Comparison of ENCODE assay signal across 19 mouse cellular contexts in genomic region chr4:66794283-66794682, GRCm38 (mm10).
"Had no signal": no experiment of that assay in that cellular context is flagged by ENCODE, and none has a peak within 500 bp of the region (broad histone marks: within the 10 kb centered on the region; RNA-seq: fewer than 3 reads in every experiment).

No protein-coding gene starts in this region.

- H3K36me3 ChIP-seq: kidney, embryonic 15.5 days; limb, embryonic 12.5 days; liver, embryonic 13.5 days; midbrain, embryonic 12.5 days had no signal

- H3K9me3 ChIP-seq: kidney, embryonic 15.5 days; limb, embryonic 12.5 days; liver, embryonic 13.5 days; midbrain, embryonic 12.5 days had no signal

- H3K27me3 ChIP-seq: kidney, embryonic 15.5 days; limb, embryonic 12.5 days; liver, embryonic 13.5 days; midbrain, embryonic 12.5 days had no signal

- H3K4me2 ChIP-seq: kidney, embryonic 15.5 days; limb, embryonic 12.5 days; liver, embryonic 13.5 days; midbrain, embryonic 12.5 days had no signal

- H3K27ac ChIP-seq: kidney, embryonic 15.5 days; left cerebral cortex, adult 2 months; limb, embryonic 12.5 days; liver, embryonic 13.5 days; macrophage; midbrain, embryonic 12.5 days; stomach, postnatal 0 days had no signal

- H3K9ac ChIP-seq: kidney, embryonic 15.5 days; limb, embryonic 12.5 days; liver, embryonic 13.5 days; midbrain, embryonic 12.5 days had no signal

- DNase-seq: kidney, adult 8-10 months; kidney, postnatal 10 days; kidney, postnatal 36 days; layer of hippocampus, postnatal 36 days; liver, embryonic 13.5 days; lung, adult 2 months; lung, postnatal 14 days; right cerebral cortex, postnatal 14 days; right cerebral cortex, postnatal 4 days; thymus, adult 2 months; thymus, postnatal 14 days; thymus, postnatal 4 days had no signal

- H3K4me3 ChIP-seq: kidney, embryonic 15.5 days; left cerebral cortex, adult 2 months; limb, embryonic 12.5 days; liver, embryonic 13.5 days; midbrain, embryonic 12.5 days had no signal

- H3K4me1 ChIP-seq: kidney, embryonic 15.5 days; limb, embryonic 12.5 days; liver, embryonic 13.5 days; midbrain, embryonic 12.5 days had no signal

- ATAC-seq: midbrain, embryonic 16.5 days had no signal
